Mouse (Mus musculus): ENCODE measurements around the gene Dscaml1.

The Dscaml1 gene

GRCm38 (mm10) chr9:45682461-45682998 is 256.1 kb downstream of the Dscaml1 start:
- CTCF ChIA-PET, result no interaction called here

GRCm38 (mm10) chr9:45693424-45694237 is 267.2 kb downstream of the Dscaml1 start:
- CTCF ChIA-PET, result no interaction called here

GRCm38 (mm10) chr9:45694256-45694655 is 267.8 kb downstream of the Dscaml1 start:
- CTCF ChIA-PET, result no interaction called here

- CTCF ChIA-PET, result no interaction called here
Measured at GRCm38 (mm10) chr9:45699171-45699570, 272.7 kb downstream of the Dscaml1 start.

GRCm38 (mm10) chr9:45703236-45703635 is 276.8 kb downstream of the Dscaml1 start:
- CTCF ChIA-PET, result no interaction called here

- CTCF ChIA-PET, result no interaction called here
Measured at GRCm38 (mm10) chr9:45704441-45704840, 278.0 kb downstream of the Dscaml1 start.

- CTCF ChIA-PET, result interaction anchor here (0.6 kb wide), 1 partner anchor 592 kb away, joined by 5 read pairs; no protein-coding TSS in a partner anchor
Measured at GRCm38 (mm10) chr9:45710300-45710699, 283.9 kb downstream of the Dscaml1 start.

- CTCF ChIA-PET, result no interaction called here
Measured at GRCm38 (mm10) chr9:45715387-45715786, 289.0 kb downstream of the Dscaml1 start.

- CTCF ChIA-PET, result no interaction called here
Measured at GRCm38 (mm10) chr9:45719997-45720396, 293.6 kb downstream of the Dscaml1 start.

- CTCF ChIA-PET, result no interaction called here
Measured at GRCm38 (mm10) chr9:45731851-45732250, 305.4 kb downstream of the Dscaml1 start.

- CTCF ChIA-PET, result no interaction called here
Measured at GRCm38 (mm10) chr9:45733246-45733645, 306.8 kb downstream of the Dscaml1 start.

- CTCF ChIA-PET, result no interaction called here
Measured at GRCm38 (mm10) chr9:45739001-45739701, 312.7 kb downstream of the Dscaml1 start.

GRCm38 (mm10) chr9:45739702-45740583 is 313.5 kb downstream of the Dscaml1 start:
- CTCF ChIA-PET, result no interaction called here

GRCm38 (mm10) chr9:45740584-45740980 is 314.2 kb downstream of the Dscaml1 start:
- CTCF ChIA-PET, result no interaction called here

- CTCF ChIA-PET, result no interaction called here
Measured at GRCm38 (mm10) chr9:45745451-45745850, 319.0 kb downstream of the Dscaml1 start.

- CTCF ChIA-PET, result no interaction called here
Measured at GRCm38 (mm10) chr9:45749917-45750316, 323.5 kb downstream of the Dscaml1 start.

- CTCF ChIA-PET, result no interaction called here
Measured at GRCm38 (mm10) chr9:45754452-45755091, 328.1 kb downstream of the Dscaml1 start.

- CTCF ChIA-PET, result no interaction called here
Measured at GRCm38 (mm10) chr9:45766195-45766594, 339.8 kb downstream of the Dscaml1 start.

- CTCF ChIA-PET, result no interaction called here
Measured at GRCm38 (mm10) chr9:45767155-45767554, 340.7 kb downstream of the Dscaml1 start.

- CTCF ChIA-PET, result interaction anchor here (0.6 kb wide), 1 partner anchor 35 kb away, joined by 3 read pairs; no protein-coding TSS in a partner anchor
Measured at GRCm38 (mm10) chr9:45768421-45768820, 342.0 kb downstream of the Dscaml1 start.

- CTCF ChIA-PET, result no interaction called here
Measured at GRCm38 (mm10) chr9:45769596-45769995, 343.2 kb downstream of the Dscaml1 start.
